Mouse (Mus musculus) embryonic facial prominence, embryonic 10.5 days (tissue): ENCODE measurements around the gene Hpse. TPM values are rescaled to one million over a fixed set of nuclear protein-coding genes. Genes with fewer than 3 reads are reported as not detected.

Source experiments
- DNase-seq: peaks from one replicate; pipeline ENCODE4 v3.0.0-alpha.2; 2017; ENCODE audit warnings: low spot score
- H3K27ac ChIP-seq: fragments of 300-500 bp; sonication (generic); replicated peaks from 2 replicates; pipeline ENCODE4 v1.5.1; 2016; ENCODE audit warnings: mild to moderate bottlenecking
- H3K27me3 ChIP-seq: fragments of 300-500 bp; sonication (generic); replicated peaks from 2 replicates; pipeline ENCODE4 v1.6.1; 2016; ENCODE audit warnings: low read depth, mild to moderate bottlenecking; ENCODE audit not compliant: poor library complexity, severe bottlenecking
- H3K36me3 ChIP-seq: fragments of 300-500 bp; sonication (generic); replicated peaks from 2 replicates; pipeline ENCODE4 v1.6.1; 2016; ENCODE audit warnings: mild to moderate bottlenecking, moderate library complexity
- H3K4me1 ChIP-seq: fragments of 300-500 bp; sonication (generic); 2 replicates; pipeline ENCODE4 v1.6.1; 2016
- H3K4me3 ChIP-seq: fragments of 300-500 bp; sonication (generic); 2 replicates; pipeline ENCODE4 v1.5.1; 2016; ENCODE audit warnings: mild to moderate bottlenecking, moderate library complexity
- H3K9me3 ChIP-seq: fragments of 300-500 bp; sonication (generic); 2 replicates; pipeline ENCODE4 v1.6.1; 2016; ENCODE audit warnings: mild to moderate bottlenecking
- WGBS: fragments of 180-500 bp; shearing (Covaris S2); methylation state at CpG from one replicate; pipeline ENCODE4 v1.1.7; 2016; 5-methylcytosine and 5-hydroxymethylcytosine counted together
- polyA plus RNA-seq: library from polyadenylated mRNA; unstranded; fragments of >200 nt; fragmentation: Nextera tagmentation; extraction: Ambion mirVana; gene quantifications from 2 replicates; pipeline ENCODE4 v1.2.1, GENCODE M21; 2016

The Hpse gene
- polyA plus RNA-seq, 1 experiment from 2014 or later = 0.52 TPM

- no peak overlapping the region for H3K27ac ChIP-seq
- WGBS = 85% methylated on average over 10 of the region's 10 CpGs
- DNase-seq = no peak
Measured at GRCm38 (mm10) chr5:100651486-100651885, 68.0 kb downstream of the Hpse start.

GRCm38 (mm10) chr5:100650969-100651368 is 68.5 kb downstream of the Hpse start:
- 90% methylated on average over 7 of the region's 7 CpGs for WGBS
- H3K27me3 ChIP-seq = no peaks in the 10 kb centered on the region
- H3K4me3 ChIP-seq = no peak overlapping the region
- DNase-seq = no peak
- H3K36me3 ChIP-seq = peaks cover 29% of the 10 kb centered on the region
- H3K27ac ChIP-seq = no peak overlapping the region
- H3K9me3 ChIP-seq = no peaks in the 10 kb centered on the region
- peaks cover 5% of the 10 kb centered on the region; the same call in 1 of the 2 replicates for H3K4me1 ChIP-seq

More at GRCm38 (mm10) chr5:100651486-100651885, 68.0 kb downstream of the Hpse start:
- no peaks in the 10 kb centered on the region for H3K27me3 ChIP-seq
- H3K9me3 ChIP-seq = no peaks in the 10 kb centered on the region
- H3K4me3 ChIP-seq = no peak overlapping the region
- H3K4me1 ChIP-seq = peaks cover 5% of the 10 kb centered on the region; the same call in 1 of the 2 replicates
- peaks cover 34% of the 10 kb centered on the region for H3K36me3 ChIP-seq

GRCm38 (mm10) chr5:100648546-100648945 is 71.0 kb downstream of the Hpse start:
- DNase-seq = no peak
- peaks cover 5% of the 10 kb centered on the region; the same call in 1 of the 2 replicates for H3K4me1 ChIP-seq
- no peaks in the 10 kb centered on the region for H3K9me3 ChIP-seq
- no peaks in the 10 kb centered on the region for H3K27me3 ChIP-seq
- H3K4me3 ChIP-seq = no peak overlapping the region
- H3K27ac ChIP-seq = no peak overlapping the region
- H3K36me3 ChIP-seq = peaks cover 5% of the 10 kb centered on the region
- 44% methylated on average over 6 of the region's 6 CpGs for WGBS

- no peak overlapping the region for H3K27ac ChIP-seq
- WGBS = 65% methylated on average over 10 of the region's 10 CpGs
- H3K4me1 ChIP-seq = peaks cover 5% of the 10 kb centered on the region; the same call in 1 of the 2 replicates
- H3K4me3 ChIP-seq = no peak overlapping the region
- H3K36me3 ChIP-seq = peaks cover under 1% of the 10 kb centered on the region; the same call in 1 of the 2 replicates
- H3K9me3 ChIP-seq = no peaks in the 10 kb centered on the region
- no peaks in the 10 kb centered on the region for H3K27me3 ChIP-seq
- no peak for DNase-seq
Measured at GRCm38 (mm10) chr5:100648046-100648445, 71.5 kb downstream of the Hpse start.

- H3K4me1 ChIP-seq = peaks cover 5% of the 10 kb centered on the region; the same call in 1 of the 2 replicates
- 85% methylated on average over 4 of the region's 4 CpGs for WGBS
- H3K27me3 ChIP-seq = no peaks in the 10 kb centered on the region
- no peaks in the 10 kb centered on the region for H3K36me3 ChIP-seq
- H3K4me3 ChIP-seq = no peak overlapping the region
- no peaks in the 10 kb centered on the region for H3K9me3 ChIP-seq
- no peak overlapping the region for H3K27ac ChIP-seq
- DNase-seq = no peak
Measured at GRCm38 (mm10) chr5:100646558-100646957, 73.0 kb downstream of the Hpse start.

GRCm38 (mm10) chr5:100643991-100644535 is 75.5 kb downstream of the Hpse start:
- no peak for DNase-seq
- Histone ChIP-seq H3K4me1 (peaks cover 5% of the 10 kb centered on the region; the same call in 1 of the 2 replicates), H3K27me3 (no peaks in the 10 kb centered on the region), H3K27ac (no peak overlapping the region), H3K9me3 (no peaks in the 10 kb centered on the region), H3K4me3 (no peak overlapping the region), H3K36me3 (no peaks in the 10 kb centered on the region)
- 84% methylated on average over 7 of the region's 7 CpGs for WGBS

GRCm38 (mm10) chr5:100643253-100643990 is 76.1 kb downstream of the Hpse start:
- Histone ChIP-seq H3K4me1 (peaks cover 2% of the 10 kb centered on the region; the same call in 1 of the 2 replicates), H3K27ac (no peak overlapping the region), H3K27me3 (no peaks in the 10 kb centered on the region), H3K4me3 (no peak overlapping the region), H3K36me3 (no peaks in the 10 kb centered on the region), H3K9me3 (no peaks in the 10 kb centered on the region)
- 85% methylated on average over 12 of the region's 12 CpGs for WGBS
- DNase-seq = no peak

- H3K36me3 ChIP-seq = no peaks in the 10 kb centered on the region
- no peaks in the 10 kb centered on the region for H3K9me3 ChIP-seq
- peaks cover 4% of the 10 kb centered on the region; the same call in 1 of the 2 replicates for H3K4me1 ChIP-seq
- WGBS = 88% methylated on average over 5 of the region's 5 CpGs
- no peak for DNase-seq
- H3K27ac ChIP-seq = no peak overlapping the region
- H3K27me3 ChIP-seq = no peaks in the 10 kb centered on the region
- H3K4me3 ChIP-seq = no peak overlapping the region
Measured at GRCm38 (mm10) chr5:100642316-100642715, 77.2 kb downstream of the Hpse start.

- 86% methylated on average over 8 of the region's 8 CpGs for WGBS
- DNase-seq = no peak
- Histone ChIP-seq H3K4me3 (no peak overlapping the region), H3K27ac (no peak overlapping the region), H3K27me3 (no peaks in the 10 kb centered on the region), H3K9me3 (no peaks in the 10 kb centered on the region), H3K36me3 (no peaks in the 10 kb centered on the region), H3K4me1 (peaks cover 9% of the 10 kb centered on the region; the same call in 1 of the 2 replicates)
Measured at GRCm38 (mm10) chr5:100638483-100638882, 81.0 kb downstream of the Hpse start.

GRCm38 (mm10) chr5:100636794-100637544 is 82.5 kb downstream of the Hpse start:
- no peaks in the 10 kb centered on the region for H3K36me3 ChIP-seq
- no peaks in the 10 kb centered on the region for H3K27me3 ChIP-seq
- H3K27ac ChIP-seq = no peak overlapping the region; the same call in 1 of the 2 replicates
- no peaks in the 10 kb centered on the region for H3K9me3 ChIP-seq
- no peak overlapping the region for H3K4me3 ChIP-seq
- DNase-seq = no peak
- 79% methylated on average over 8 of the region's 8 CpGs for WGBS
- H3K4me1 ChIP-seq = peaks cover 12% of the 10 kb centered on the region; the same call in 1 of the 2 replicates

- no peak for DNase-seq
- 91% methylated on average over 4 of the region's 4 CpGs for WGBS
- Histone ChIP-seq H3K4me1 (peaks cover 12% of the 10 kb centered on the region; the same call in 1 of the 2 replicates), H3K27me3 (no peaks in the 10 kb centered on the region), H3K27ac (no peak overlapping the region), H3K9me3 (no peaks in the 10 kb centered on the region), H3K4me3 (no peak overlapping the region), H3K36me3 (no peaks in the 10 kb centered on the region)
Measured at GRCm38 (mm10) chr5:100635908-100636307, 83.6 kb downstream of the Hpse start.

GRCm38 (mm10) chr5:100634885-100635478 is 84.5 kb downstream of the Hpse start:
- H3K9me3 ChIP-seq = no peaks in the 10 kb centered on the region
- no peak for DNase-seq
- H3K36me3 ChIP-seq = no peaks in the 10 kb centered on the region
- no peaks in the 10 kb centered on the region for H3K27me3 ChIP-seq
- peaks cover 12% of the 10 kb centered on the region; the same call in 1 of the 2 replicates for H3K4me1 ChIP-seq
- 88% methylated on average over 8 of the region's 8 CpGs for WGBS
- no peak overlapping the region for H3K27ac ChIP-seq
- H3K4me3 ChIP-seq = no peak overlapping the region
